Mouse (Mus musculus) midbrain, embryonic 10.5 days (tissue): Measurements from ENCODE around the gene Oser1. TPM values are rescaled to one million over a fixed set of nuclear protein-coding genes. Genes with fewer than 3 reads are reported as not detected.

Source experiments
- DNase-seq: peaks from one replicate; pipeline ENCODE4 v3.0.0-alpha.2; 2017; ENCODE audit warnings: low spot score
- H3K27ac ChIP-seq: fragments of 300-500 bp; sonication (generic); replicated peaks from 2 replicates; pipeline ENCODE4 v1.5.1; 2016; ENCODE audit warnings: mild to moderate bottlenecking
- H3K27me3 ChIP-seq: fragments of 300-500 bp; sonication (generic); 2 replicates; pipeline ENCODE4 v1.6.1; 2016; ENCODE audit warnings: low read depth, mild to moderate bottlenecking; ENCODE audit not compliant: poor library complexity, severe bottlenecking
- H3K36me3 ChIP-seq: fragments of 300-500 bp; sonication (generic); 2 replicates; pipeline ENCODE4 v1.6.1; 2016; ENCODE audit warnings: mild to moderate bottlenecking, moderate library complexity
- H3K4me1 ChIP-seq: fragments of 300-500 bp; sonication (generic); 2 replicates; pipeline ENCODE4 v1.6.1; 2016
- H3K4me3 ChIP-seq: fragments of 300-500 bp; sonication (generic); 2 replicates; pipeline ENCODE4 v1.5.1; 2016; ENCODE audit warnings: mild to moderate bottlenecking, moderate library complexity
- H3K9me3 ChIP-seq: fragments of 300-500 bp; sonication (generic); replicated peaks from 2 replicates; pipeline ENCODE4 v1.6.1; 2016; ENCODE audit warnings: mild to moderate bottlenecking
- WGBS: fragments of 180-500 bp; shearing (Covaris S2); methylation state at CpG from one replicate; pipeline ENCODE4 v1.1.7; 2016; 5-methylcytosine and 5-hydroxymethylcytosine counted together
- polyA plus RNA-seq: library from polyadenylated mRNA; unstranded; fragments of >200 nt; fragmentation: Nextera tagmentation; extraction: Ambion mirVana; gene quantifications from 2 replicates; pipeline ENCODE4 v1.2.1, GENCODE M21; 2016

The Oser1 gene
- polyA plus RNA-seq, 1 experiment from 2014 or later = 99.9 TPM

GRCm38 (mm10) chr2:163362940-163363921 is 61.3 kb downstream of the Oser1 start:
- DNase-seq = no peak
- WGBS = 83% methylated on average over 12 of the region's 12 CpGs
- Histone ChIP-seq H3K4me3 (no peak overlapping the region), H3K9me3 (no peaks in the 10 kb centered on the region), H3K27me3 (no peaks in the 10 kb centered on the region), H3K27ac (no peak overlapping the region), H3K36me3 (no peaks in the 10 kb centered on the region), H3K4me1 (peaks cover 9% of the 10 kb centered on the region; the same call in 1 of the 2 replicates)

GRCm38 (mm10) chr2:163360858-163361623 is 63.5 kb downstream of the Oser1 start:
- H3K4me3 ChIP-seq = no peak overlapping the region
- no peak for DNase-seq
- H3K27ac ChIP-seq = no peak overlapping the region
- H3K27me3 ChIP-seq = no peaks in the 10 kb centered on the region
- H3K4me1 ChIP-seq = peaks cover 9% of the 10 kb centered on the region; the same call in 1 of the 2 replicates
- H3K9me3 ChIP-seq = no peaks in the 10 kb centered on the region
- 86% methylated on average over 16 of the region's 16 CpGs for WGBS
- no peaks in the 10 kb centered on the region for H3K36me3 ChIP-seq

GRCm38 (mm10) chr2:163359253-163359652 is 65.2 kb downstream of the Oser1 start:
- Histone ChIP-seq H3K9me3 (no peaks in the 10 kb centered on the region), H3K36me3 (no peaks in the 10 kb centered on the region), H3K27me3 (no peaks in the 10 kb centered on the region), H3K4me1 (no peaks in the 10 kb centered on the region), H3K27ac (no peak overlapping the region), H3K4me3 (no peak overlapping the region)
- no peak for DNase-seq
- WGBS = 79% methylated on average over 2 of the region's 2 CpGs

- H3K4me1 ChIP-seq = peaks cover 5% of the 10 kb centered on the region
Observed at GRCm38 (mm10) chr2:163358662-163359061, 65.8 kb downstream of the Oser1 start.

GRCm38 (mm10) chr2:163356113-163356840 is 68.2 kb downstream of the Oser1 start:
- peaks cover 7% of the 10 kb centered on the region for H3K4me1 ChIP-seq
- WGBS = 85% methylated on average over 12 of the region's 12 CpGs
- H3K4me3 ChIP-seq = no peak overlapping the region
- no peak for DNase-seq
- H3K9me3 ChIP-seq = no peaks in the 10 kb centered on the region
- H3K36me3 ChIP-seq = no peaks in the 10 kb centered on the region
- H3K27ac ChIP-seq = peak overlapping the region; percentile 23; the same call in 1 of the 2 replicates
- H3K27me3 ChIP-seq = no peaks in the 10 kb centered on the region

More at GRCm38 (mm10) chr2:163358662-163359061, 65.8 kb downstream of the Oser1 start:
- Histone ChIP-seq H3K36me3 (no peaks in the 10 kb centered on the region), H3K27ac (no peak overlapping the region), H3K9me3 (no peaks in the 10 kb centered on the region), H3K4me3 (no peak overlapping the region), H3K27me3 (no peaks in the 10 kb centered on the region)
- no peak for DNase-seq
- 81% methylated on average over 5 of the region's 5 CpGs for WGBS

Other genes with a start within 250 kb of the Oser1 start
- gene Tox2, start 221.6 kb downstream of the Oser1 start, polyA plus RNA-seq = 45.5 and 52.3 TPM in 2 replicates
- gene Jph2, start 26.7 kb downstream of the Oser1 start, polyA plus RNA-seq = 0.32 and 0.59 TPM in 2 replicates
- gene Gdap1l1, start 13.8 kb upstream of the Oser1 start, polyA plus RNA-seq = 20.0 and 30.2 TPM in 2 replicates
- gene Fitm2, start 47.9 kb upstream of the Oser1 start, polyA plus RNA-seq = 9.8 and 11.2 TPM in 2 replicates
- not detected in 2 replicates for gene R3hdml, start 67.6 kb upstream of the Oser1 start, polyA plus RNA-seq
- gene Hnf4a, start 82.1 kb upstream of the Oser1 start, polyA plus RNA-seq = 0.02 TPM in 1 of 2 replicates, not detected in the other
- gene Ttpal, start 177.6 kb upstream of the Oser1 start, polyA plus RNA-seq = 29.9 and 38.4 TPM in 2 replicates
- 24.7 and 28.7 TPM in 2 replicates for gene Serinc3, start 220.4 kb upstream of the Oser1 start, polyA plus RNA-seq
- 163 and 190 TPM in 2 replicates for gene Pkig, start 233.7 kb upstream of the Oser1 start, polyA plus RNA-seq